Mouse (Mus musculus) liver, embryonic 12.5 days (tissue): Measurements from ENCODE around the gene Nde1. TPM values are rescaled to one million over a fixed set of nuclear protein-coding genes. Genes with fewer than 3 reads are reported as not detected.
A peak's percentile ranks its signal among the peaks of the same experiment; 100 is the strongest.

ENCODE experiments used
- ATAC-seq: fragments of 200-750 bp; cut with Nextera tagmentation; 2 replicates; pipeline ENCODE4 v1.8.0; 2017; ENCODE audit warnings: moderate number of reproducible peaks, mild to moderate bottlenecking, moderate library complexity
- H3K27ac ChIP-seq: fragments of 300-500 bp; sonication (generic); 2 replicates; pipeline ENCODE4 v1.5.1; 2016; ENCODE audit warnings: mild to moderate bottlenecking
- H3K27me3 ChIP-seq: fragments of 300-500 bp; sonication (generic); replicated peaks from 2 replicates; pipeline ENCODE4 v1.6.1; 2016; ENCODE audit warnings: mild to moderate bottlenecking, moderate library complexity
- H3K36me3 ChIP-seq: fragments of 300-500 bp; sonication (generic); 2 replicates; pipeline ENCODE4 v1.6.1; 2016; ENCODE audit warnings: mild to moderate bottlenecking, moderate library complexity
- H3K4me1 ChIP-seq: fragments of 300-500 bp; sonication (generic); 2 replicates; pipeline ENCODE4 v1.6.1; 2016
- H3K4me2 ChIP-seq: fragments of 300-500 bp; sonication (generic); 2 replicates; pipeline ENCODE4 v1.6.1; 2016; ENCODE audit warnings: mild to moderate bottlenecking, moderate library complexity
- H3K4me3 ChIP-seq: fragments of 300-500 bp; sonication (generic); 2 replicates; pipeline ENCODE4 v1.5.1; 2016; ENCODE audit warnings: mild to moderate bottlenecking, moderate library complexity
- H3K9ac ChIP-seq: fragments of 300-500 bp; sonication (generic); 2 replicates; pipeline ENCODE4 v1.6.1; 2016; ENCODE audit warnings: mild to moderate bottlenecking, moderate library complexity
- H3K9me3 ChIP-seq: fragments of 300-500 bp; sonication (generic); replicated peaks from 2 replicates; pipeline ENCODE4 v1.6.1; 2016; ENCODE audit warnings: mild to moderate bottlenecking, moderate library complexity
- WGBS: fragments of 180-500 bp; shearing (Covaris S2); methylation state at CpG from one replicate; pipeline ENCODE4 v1.1.7; 2016; ENCODE audit not compliant: insufficient replicate concordance; 5-methylcytosine and 5-hydroxymethylcytosine counted together
- microRNA counts: library from miRNA; unstranded; fragments of <30 nt; microRNA quantifications from one replicate; lab custom pipeline; 2017
- microRNA-seq: library from miRNA; unstranded; fragments of <30 nt; microRNA quantifications from one replicate; pipeline ENCODE4, GENCODE M21; 2017
- polyA plus RNA-seq: library from polyadenylated mRNA; unstranded; fragments of >200 nt; fragmentation: Nextera tagmentation; extraction: Ambion mirVana; gene quantifications from 2 replicates; pipeline ENCODE4 v1.2.1, GENCODE M21; 2016

The Nde1 gene
- polyA plus RNA-seq, 1 experiment from 2014 or later, result 70.2 TPM

DNA sequence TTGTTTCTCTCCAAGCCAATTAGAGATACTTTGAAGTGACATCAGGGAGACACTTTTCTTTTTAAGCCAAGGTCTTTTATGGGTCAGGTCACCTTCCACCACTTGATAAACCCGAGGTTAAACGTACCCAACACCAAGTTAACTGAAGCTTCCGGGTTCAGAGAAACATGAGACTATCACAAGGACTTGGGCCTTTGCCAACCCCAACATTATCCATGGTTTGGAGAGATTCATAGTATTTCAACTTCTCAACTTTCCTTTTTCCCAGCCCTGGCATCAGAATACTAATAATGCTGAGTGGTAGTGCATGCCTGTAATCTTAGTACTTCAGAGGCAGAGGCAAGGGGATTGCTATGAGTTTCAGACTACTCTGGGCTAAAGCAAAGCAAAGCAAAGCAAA lies 79.0 kb downstream of the Nde1 start:
- no peak overlapping the region for H3K9ac ChIP-seq
- H3K4me3 ChIP-seq, result no peak overlapping the region
- H3K4me2 ChIP-seq, result no peak overlapping the region
- no peak overlapping the region for H3K27ac ChIP-seq
- 58% methylated on average over 3 of the region's 3 CpGs for WGBS
- H3K27me3 ChIP-seq, result no peaks in the 10 kb centered on the region
- ATAC-seq, result no peak
- no peaks in the 10 kb centered on the region for H3K36me3 ChIP-seq
- H3K4me1 ChIP-seq, result 0 out of 2 replicates have a peak, but pooled peaks cover 4% of the 10 kb centered on the region
- no peaks in the 10 kb centered on the region for H3K9me3 ChIP-seq

MicroRNAs encoded within 50 kb of the gene (microRNA counts, 519-probe panel; counts per million panel counts)
- 3,505 counts per million, percentile 76 among the panel's probes with 10 or more counts for microRNA mmu-miR-484 (lab: Ali Mortazavi, UCI)

Small RNA genes lying within 50 kb of the gene (microRNA-seq; reads per million reads assigned to microRNA genes)
- gene Gm27671 (not detected), gene Mir484 (3,202 reads per million, percentile 85 among the genes with 10 or more reads in this experiment)

Other genes with a start within 250 kb of the Nde1 start
- gene 2900011O08Rik, start 176.7 kb upstream of the Nde1 start, polyA plus RNA-seq, result 0.15 and 0.43 TPM in 2 replicates
- gene Ifitm7, start 176.4 kb upstream of the Nde1 start, polyA plus RNA-seq, result 0.25 TPM in 1 of 2 replicates, not detected in the other
- 6.4 and 6.6 TPM in 2 replicates for gene Marf1, start 76 bp downstream of the Nde1 start, polyA plus RNA-seq
- gene Myh11, start 128.1 kb downstream of the Nde1 start, polyA plus RNA-seq, result 0.69 and 0.71 TPM in 2 replicates
- 81.9 and 85.5 TPM in 2 replicates for gene Fopnl, start 154.1 kb downstream of the Nde1 start, polyA plus RNA-seq
- 6.2 and 6.6 TPM in 2 replicates for gene Abcc1, start 198.3 kb downstream of the Nde1 start, polyA plus RNA-seq